Mouse (Mus musculus) bone marrow macrophage, adult 2 months (primary cell): ENCODE results near the gene Adam26b.
"Not testable (repeated sequence)": the region's sequence is repeated elsewhere in the genome, so short reads cannot be mapped to it uniquely, and the experiment has no call there.

Source experiments
- CTCF ChIP-seq: IDR thresholded peaks from 2 replicates; pipeline ENCODE4 v1.5.1; 2012; ENCODE audit warnings: low read depth, mild to moderate bottlenecking, low read length, moderate library complexity
- POLR2A ChIP-seq: IDR thresholded peaks from 2 replicates; pipeline ENCODE4 v1.6.1; 2012; ENCODE audit warnings: mild to moderate bottlenecking, low read depth, low read length, borderline replicate concordance

GRCm38 (mm10) chr8:43576607-43577006 is 48.7 kb upstream of the Adam26b start, which contains the start of gene Adam26a:
- TF ChIP-seq POLR2A, CTCF: not testable (repeated sequence)
